Mouse (Mus musculus) A20 (cell line): ENCODE measurements around the gene Cdc25b.
"Not testable (repeated sequence)": the region's sequence is repeated elsewhere in the genome, so short reads cannot be mapped to it uniquely, and the experiment has no call there.

ENCODE experiments used
- DNase-seq: peaks from one replicate; pipeline ENCODE4 v3.0.0-alpha.2; 2011; ENCODE audit warnings: low read depth, low spot score

The Cdc25b gene

DNA sequence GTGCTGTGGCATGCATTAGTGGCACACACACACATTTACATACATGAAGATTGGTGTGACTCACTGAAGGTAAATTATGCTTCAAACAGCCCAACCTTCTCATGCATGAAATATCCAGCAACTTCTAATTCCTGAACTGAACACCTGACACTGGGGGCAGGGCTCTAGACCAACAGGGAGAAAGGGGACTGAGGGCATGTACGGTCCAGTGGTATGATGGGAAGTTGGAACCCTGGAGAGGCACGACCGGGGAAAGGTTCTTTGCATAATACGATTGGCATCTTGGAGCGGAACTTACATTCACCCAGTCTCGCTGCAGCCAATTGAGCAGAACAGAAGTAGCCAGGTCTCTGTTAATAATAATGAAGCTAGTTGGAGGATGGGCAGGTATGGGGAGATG is 38.4 kb downstream of the Cdc25b start:
- DNase-seq: peak; percentile 30

- not testable (repeated sequence) for DNase-seq
Measured at GRCm38 (mm10) chr2:131226669-131227068, 39.9 kb downstream of the Cdc25b start.

DNA sequence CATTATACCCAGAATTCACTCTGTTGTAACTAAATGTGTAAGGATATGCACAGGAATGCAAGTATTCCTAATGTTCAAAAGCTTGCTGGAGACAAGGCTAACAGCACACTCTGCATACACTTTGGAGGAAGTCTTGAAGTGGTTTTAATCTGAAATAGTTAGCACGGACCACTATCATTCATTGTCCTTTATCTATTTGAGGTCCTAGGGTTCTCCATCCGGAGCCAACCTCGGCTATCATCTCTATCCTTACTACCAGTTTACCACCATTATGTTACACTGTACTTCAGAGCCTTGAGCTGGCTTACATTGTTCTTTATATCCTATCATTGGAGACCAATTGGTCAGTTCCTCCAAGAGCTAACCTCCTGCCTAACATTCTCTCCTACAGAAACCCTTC is 40.5 kb downstream of the Cdc25b start:
- no peak for DNase-seq

DNA sequence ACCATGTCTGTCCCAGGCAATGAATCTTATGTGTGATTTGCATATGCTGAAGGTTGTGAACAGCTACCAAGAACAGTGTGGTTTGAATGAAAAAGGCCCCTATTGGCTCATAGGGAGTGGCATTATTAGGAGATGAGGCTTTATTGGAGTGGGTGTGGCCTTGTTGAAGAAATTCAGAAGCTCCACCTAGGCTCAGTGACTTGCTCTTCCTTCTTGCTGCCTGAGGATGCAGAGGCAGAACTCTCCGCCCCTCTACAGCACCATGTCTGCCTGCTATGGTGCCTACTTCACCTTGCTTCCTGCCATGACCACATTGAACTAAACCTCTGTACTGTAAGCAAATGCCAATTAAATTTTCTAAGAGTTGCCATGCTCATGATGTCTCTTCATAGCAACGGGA is 45.8 kb downstream of the Cdc25b start:
- peak; percentile 92 for DNase-seq

DNA sequence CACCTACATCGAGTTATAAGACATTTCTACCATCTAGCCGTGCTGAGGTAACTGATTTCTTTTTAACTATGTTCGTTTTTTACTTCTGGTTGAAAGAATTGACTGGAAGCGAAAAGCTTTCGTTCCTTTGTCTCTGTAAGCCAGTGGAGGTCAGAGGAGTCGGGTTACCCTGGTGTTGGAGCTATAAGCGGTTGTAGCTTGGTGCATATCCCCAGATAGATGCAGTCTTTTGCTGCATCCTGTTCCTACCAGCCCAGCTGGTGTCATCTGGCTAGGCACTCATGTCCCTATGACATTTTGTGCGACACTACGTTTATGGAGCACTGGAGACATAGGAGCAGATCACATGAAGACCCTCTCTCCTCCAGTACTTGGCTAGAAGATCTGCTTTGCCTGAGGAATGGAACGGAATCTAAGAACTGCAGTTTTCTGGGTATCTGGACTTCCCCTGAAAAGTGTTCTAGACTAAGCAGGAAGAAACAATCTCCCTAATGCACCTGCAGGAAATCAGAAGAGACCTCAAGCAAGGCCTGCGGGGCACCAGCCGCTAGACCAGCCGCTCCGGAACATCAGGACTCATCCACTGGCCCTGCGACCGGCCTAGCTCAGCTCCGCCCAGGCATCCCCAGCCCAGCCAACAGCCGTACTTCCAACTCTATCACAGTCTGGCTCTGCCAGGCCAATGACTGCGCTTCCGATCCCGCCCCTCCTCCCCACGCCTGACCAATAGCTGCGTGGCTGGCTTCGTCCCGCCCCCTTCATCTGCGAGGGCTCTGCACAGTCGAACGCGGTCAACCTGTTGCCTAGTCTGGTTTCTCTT is 46.8 kb downstream of the Cdc25b start, which contains the start of gene Mavs:
TSS of gene Mavs (plus strand) at position 757 of the 820 bp plus-strand sequence.
- peak; percentile 99 for DNase-seq

- DNase-seq: no peak
Measured at GRCm38 (mm10) chr2:131234127-131234650, 47.4 kb downstream of the Cdc25b start.

- peak; percentile 85 for DNase-seq
Measured at GRCm38 (mm10) chr2:131234970-131235635, 48.4 kb downstream of the Cdc25b start.

DNA sequence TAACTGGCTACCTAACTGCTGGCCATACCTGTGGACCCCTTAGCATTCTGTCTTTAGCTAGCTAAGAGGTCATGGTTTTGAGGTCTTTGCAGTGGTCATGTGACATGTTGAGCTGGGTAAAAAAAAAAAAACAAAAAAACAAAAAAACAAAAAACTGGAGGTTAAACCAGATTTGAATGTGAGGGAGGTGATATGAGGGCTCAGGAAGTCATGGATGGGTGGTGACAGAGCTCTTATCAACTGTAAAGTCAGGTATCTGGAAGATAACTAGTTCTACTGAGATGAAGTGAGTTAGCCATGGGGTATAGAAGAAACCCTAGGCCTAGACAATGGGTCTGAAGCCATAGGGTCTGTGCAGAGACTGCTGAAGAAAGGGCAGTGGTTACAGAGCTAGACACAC is 55.4 kb downstream of the Cdc25b start:
- DNase-seq: no peak

GRCm38 (mm10) chr2:131242929-131243328 is 56.2 kb downstream of the Cdc25b start:
- DNase-seq: no peak
